Mouse (Mus musculus): ENCODE results near the gene Sae1. TPM values are rescaled to one million over a fixed set of nuclear protein-coding genes. Genes with fewer than 3 reads are reported as not detected.

Sae1 gene
- polyA plus RNA-seq, 1 experiment from 2014 or later, result 232 TPM

GRCm38 (mm10) chr7:16373719-16374118, 13.9 kb downstream of the Sae1 start:
- Histone ChIP-seq H3K9me3 (ENCODE audit: control insufficient read depth, low read length) (no peaks in the 10 kb centered on the region), H3K9ac (ENCODE audit: low read depth, low read length) (no peak overlapping the region), H3K27ac (replicated peaks; ENCODE audit: low read depth, low read length) (no peak overlapping the region), H3K36me3 (ENCODE audit: control insufficient read depth, insufficient read depth, low read length) (peaks cover 80% of the 10 kb centered on the region), H3K27me3 (replicated peaks; ENCODE audit: control insufficient read depth, insufficient read depth, low read length) (no peaks in the 10 kb centered on the region), H3K4me3 (ENCODE audit: low read depth, low read length) (no peak overlapping the region), H3K4me1 (ENCODE audit: control insufficient read depth, insufficient read depth, low read length) (no peaks in the 10 kb centered on the region), H3K4me2 (ENCODE audit: low read depth, low read length) (no peak overlapping the region)
- ATAC-seq (ENCODE audit: low read depth) (no peak), DNase-seq (ENCODE audit: low spot score) (peak; percentile 30)
- 64% methylated on average over 2 of the region's 2 CpGs for WGBS

- ATAC-seq (ENCODE audit: low read depth), result no peak
- Histone ChIP-seq H3K9ac (ENCODE audit: low read depth, low read length) (no peak overlapping the region), H3K4me3 (ENCODE audit: low read depth, low read length) (no peak overlapping the region), H3K36me3 (ENCODE audit: control insufficient read depth, insufficient read depth, low read length) (peaks cover 80% of the 10 kb centered on the region), H3K27me3 (replicated peaks; ENCODE audit: control insufficient read depth, insufficient read depth, low read length) (no peaks in the 10 kb centered on the region), H3K4me1 (ENCODE audit: control insufficient read depth, insufficient read depth, low read length) (no peaks in the 10 kb centered on the region), H3K27ac (replicated peaks; ENCODE audit: low read depth, low read length) (no peak overlapping the region), H3K4me2 (ENCODE audit: low read depth, low read length) (no peak overlapping the region), H3K9me3 (ENCODE audit: control insufficient read depth, low read length) (no peaks in the 10 kb centered on the region)
- no peak for DNase-seq (ENCODE audit: low spot score)
- WGBS, result 92% methylated on average over 2 of the region's 2 CpGs
Measured at GRCm38 (mm10) chr7:16370596-16370995, 17.0 kb downstream of the Sae1 start.

GRCm38 (mm10) chr7:16368835-16369234, 18.8 kb downstream of the Sae1 start:
- Histone ChIP-seq H3K4me1 (ENCODE audit: control insufficient read depth, insufficient read depth, low read length) (no peaks in the 10 kb centered on the region), H3K36me3 (ENCODE audit: control insufficient read depth, insufficient read depth, low read length) (peaks cover 80% of the 10 kb centered on the region), H3K9me3 (ENCODE audit: control insufficient read depth, low read length) (no peaks in the 10 kb centered on the region), H3K27me3 (replicated peaks; ENCODE audit: control insufficient read depth, insufficient read depth, low read length) (no peaks in the 10 kb centered on the region), H3K4me3 (ENCODE audit: low read depth, low read length) (no peak overlapping the region), H3K4me2 (ENCODE audit: low read depth, low read length) (no peak overlapping the region), H3K27ac (replicated peaks; ENCODE audit: low read depth, low read length) (no peak overlapping the region), H3K9ac (ENCODE audit: low read depth, low read length) (no peak overlapping the region)
- no peak for ATAC-seq (ENCODE audit: low read depth)
- DNase-seq (ENCODE audit: low spot score), result no peak
- 82% methylated on average over 2 of the region's 2 CpGs for WGBS

GRCm38 (mm10) chr7:16366669-16367068, 20.9 kb downstream of the Sae1 start:
- no peaks in the 10 kb centered on the region for H3K4me1 ChIP-seq (ENCODE audit: control insufficient read depth, insufficient read depth, low read length)
- H3K27ac ChIP-seq (replicated peaks; ENCODE audit: low read depth, low read length), result no peak overlapping the region
- no peaks in the 10 kb centered on the region for H3K9me3 ChIP-seq (ENCODE audit: control insufficient read depth, low read length)
- H3K4me2 ChIP-seq (ENCODE audit: low read depth, low read length), result no peak overlapping the region
- DNase-seq (ENCODE audit: low spot score) (no peak), ATAC-seq (ENCODE audit: low read depth) (no peak)
- WGBS, result 81% methylated on average over 4 of the region's 4 CpGs
- H3K27me3 ChIP-seq (replicated peaks; ENCODE audit: control insufficient read depth, insufficient read depth, low read length), result no peaks in the 10 kb centered on the region
- H3K4me3 ChIP-seq (ENCODE audit: low read depth, low read length), result no peak overlapping the region
- H3K36me3 ChIP-seq (ENCODE audit: control insufficient read depth, insufficient read depth, low read length), result peaks cover 92% of the 10 kb centered on the region
- no peak overlapping the region for H3K9ac ChIP-seq (ENCODE audit: low read depth, low read length)

GRCm38 (mm10) chr7:16366133-16366646, 21.4 kb downstream of the Sae1 start:
- DNase-seq (ENCODE audit: low spot score) (no peak), ATAC-seq (ENCODE audit: low read depth) (no peak)
- Histone ChIP-seq H3K27me3 (replicated peaks; ENCODE audit: control insufficient read depth, insufficient read depth, low read length) (no peaks in the 10 kb centered on the region), H3K36me3 (ENCODE audit: control insufficient read depth, insufficient read depth, low read length) (peaks cover 93% of the 10 kb centered on the region), H3K9ac (ENCODE audit: low read depth, low read length) (no peak overlapping the region), H3K4me3 (ENCODE audit: low read depth, low read length) (no peak overlapping the region), H3K27ac (replicated peaks; ENCODE audit: low read depth, low read length) (no peak overlapping the region), H3K9me3 (ENCODE audit: control insufficient read depth, low read length) (no peaks in the 10 kb centered on the region), H3K4me1 (ENCODE audit: control insufficient read depth, insufficient read depth, low read length) (no peaks in the 10 kb centered on the region), H3K4me2 (ENCODE audit: low read depth, low read length) (no peak overlapping the region)
- WGBS, result 76% methylated on average over 10 of the region's 10 CpGs

GRCm38 (mm10) chr7:16364901-16365500, 22.6 kb downstream of the Sae1 start:
- no peak overlapping the region for H3K9ac ChIP-seq (ENCODE audit: low read depth, low read length)
- H3K9me3 ChIP-seq (ENCODE audit: control insufficient read depth, low read length), result no peaks in the 10 kb centered on the region
- peak; percentile 33 for DNase-seq (ENCODE audit: low spot score)
- peak overlapping the region; percentile 39; the same call in 1 of the 2 replicates for H3K27ac ChIP-seq (replicated peaks; ENCODE audit: low read depth, low read length)
- H3K27me3 ChIP-seq (replicated peaks; ENCODE audit: control insufficient read depth, insufficient read depth, low read length), result no peaks in the 10 kb centered on the region
- WGBS, result 61% methylated on average over 4 of the region's 4 CpGs
- peak; percentile 62; the same call in 1 of the 2 replicates for ATAC-seq (ENCODE audit: low read depth)
- H3K36me3 ChIP-seq (ENCODE audit: control insufficient read depth, insufficient read depth, low read length), result peaks cover 81% of the 10 kb centered on the region
- H3K4me3 ChIP-seq (ENCODE audit: low read depth, low read length), result no peak overlapping the region
- H3K4me1 ChIP-seq (ENCODE audit: control insufficient read depth, insufficient read depth, low read length), result no peaks in the 10 kb centered on the region
- no peak overlapping the region for H3K4me2 ChIP-seq (ENCODE audit: low read depth, low read length)

- peaks cover 78% of the 10 kb centered on the region for H3K36me3 ChIP-seq (ENCODE audit: control insufficient read depth, insufficient read depth, low read length)
- no peaks in the 10 kb centered on the region for H3K9me3 ChIP-seq (ENCODE audit: control insufficient read depth, low read length)
- ATAC-seq (ENCODE audit: low read depth), result no peak
- H3K4me2 ChIP-seq (ENCODE audit: low read depth, low read length), result no peak overlapping the region
- H3K9ac ChIP-seq (ENCODE audit: low read depth, low read length), result no peak overlapping the region; the same call in 1 of the 2 replicates
- DNase-seq (ENCODE audit: low spot score), result no peak
- no peak overlapping the region for H3K27ac ChIP-seq (replicated peaks; ENCODE audit: low read depth, low read length)
- WGBS, result 77% methylated on average over 1 of the region's 1 CpGs
- no peak overlapping the region for H3K4me3 ChIP-seq (ENCODE audit: low read depth, low read length)
- H3K4me1 ChIP-seq (ENCODE audit: control insufficient read depth, insufficient read depth, low read length), result no peaks in the 10 kb centered on the region
- H3K27me3 ChIP-seq (replicated peaks; ENCODE audit: control insufficient read depth, insufficient read depth, low read length), result no peaks in the 10 kb centered on the region
Measured at GRCm38 (mm10) chr7:16364319-16364718, 23.3 kb downstream of the Sae1 start.

GRCm38 (mm10) chr7:16357602-16358001, 30.0 kb downstream of the Sae1 start:
- H3K4me3 ChIP-seq (ENCODE audit: low read depth, low read length), result no peak overlapping the region
- H3K9me3 ChIP-seq (ENCODE audit: control insufficient read depth, low read length), result 0 out of 2 replicates have a peak, but pooled peaks cover 4% of the 10 kb centered on the region
- no peak overlapping the region for H3K27ac ChIP-seq (replicated peaks; ENCODE audit: low read depth, low read length)
- 96% methylated on average over 3 of the region's 3 CpGs for whole genome bisulfite sequencing
- H3K36me3 ChIP-seq (ENCODE audit: control insufficient read depth, insufficient read depth, low read length), result peaks cover 66% of the 10 kb centered on the region
- H3K4me1 ChIP-seq (ENCODE audit: control insufficient read depth, insufficient read depth, low read length), result no peaks in the 10 kb centered on the region
- no peak for DNase-seq (ENCODE audit: low spot score)
- no peak overlapping the region for H3K9ac ChIP-seq (ENCODE audit: low read depth, low read length)
- no peak overlapping the region for H3K4me2 ChIP-seq (ENCODE audit: low read depth, low read length)
- no peaks in the 10 kb centered on the region for H3K27me3 ChIP-seq (replicated peaks; ENCODE audit: control insufficient read depth, insufficient read depth, low read length)
- ATAC-seq (ENCODE audit: low read depth), result no peak

All from embryonic facial prominence, embryonic 14.5 days (tissue).